Mouse (Mus musculus) frontal cortex, adult (tissue): Measurements from ENCODE around the gene Mrpl23.

Experiments
- ATAC-seq: cut with Nextera tagmentation; 2 replicates; pipeline ENCODE4 v1.9.2; 2017; ENCODE audit warnings: mild to moderate bottlenecking, moderate library complexity, mixed read lengths; ENCODE audit not compliant: low TSS enrichment

Mrpl23 gene

GRCm38 (mm10) chr7:142552591-142553416 lies 20.3 kb downstream of the Mrpl23 start:
- ATAC-seq = no peak

- no peak for ATAC-seq
Measured at GRCm38 (mm10) chr7:142553417-142554335, 21.2 kb downstream of the Mrpl23 start.

GRCm38 (mm10) chr7:142554625-142555024 lies 22.1 kb downstream of the Mrpl23 start:
- no peak for ATAC-seq

GRCm38 (mm10) chr7:142555366-142556088 lies 23.0 kb downstream of the Mrpl23 start:
- ATAC-seq = no peak

- no peak for ATAC-seq
Measured at GRCm38 (mm10) chr7:142556089-142556476, 23.6 kb downstream of the Mrpl23 start.

GRCm38 (mm10) chr7:142557696-142558095 lies 25.2 kb downstream of the Mrpl23 start:
- no peak for ATAC-seq

- ATAC-seq = no peak
Measured at GRCm38 (mm10) chr7:142558511-142559146, 26.1 kb downstream of the Mrpl23 start.

- ATAC-seq = no peak
Measured at GRCm38 (mm10) chr7:142559651-142560175, 27.2 kb downstream of the Mrpl23 start.

- no peak for ATAC-seq
Measured at GRCm38 (mm10) chr7:142560942-142561855, 28.7 kb downstream of the Mrpl23 start.

GRCm38 (mm10) chr7:142561856-142562404 lies 29.4 kb downstream of the Mrpl23 start:
- no peak for ATAC-seq

- ATAC-seq = no peak
Measured at GRCm38 (mm10) chr7:142563168-142563567, 30.7 kb downstream of the Mrpl23 start.

- no peak for ATAC-seq
Measured at GRCm38 (mm10) chr7:142564955-142565643, 32.6 kb downstream of the Mrpl23 start.

- no peak for ATAC-seq
Measured at GRCm38 (mm10) chr7:142566512-142566911, 34.0 kb downstream of the Mrpl23 start.

- ATAC-seq = no peak
Measured at GRCm38 (mm10) chr7:142568985-142569384, 36.5 kb downstream of the Mrpl23 start.

- no peak for ATAC-seq
Measured at GRCm38 (mm10) chr7:142570565-142570964, 38.1 kb downstream of the Mrpl23 start.

- ATAC-seq = no peak
Measured at GRCm38 (mm10) chr7:142571458-142572220, 39.2 kb downstream of the Mrpl23 start.

GRCm38 (mm10) chr7:142572343-142572742 lies 39.9 kb downstream of the Mrpl23 start:
- no peak for ATAC-seq

- no peak for ATAC-seq
Measured at GRCm38 (mm10) chr7:142572992-142573391, 40.5 kb downstream of the Mrpl23 start.
